In the genomic region with DNA sequence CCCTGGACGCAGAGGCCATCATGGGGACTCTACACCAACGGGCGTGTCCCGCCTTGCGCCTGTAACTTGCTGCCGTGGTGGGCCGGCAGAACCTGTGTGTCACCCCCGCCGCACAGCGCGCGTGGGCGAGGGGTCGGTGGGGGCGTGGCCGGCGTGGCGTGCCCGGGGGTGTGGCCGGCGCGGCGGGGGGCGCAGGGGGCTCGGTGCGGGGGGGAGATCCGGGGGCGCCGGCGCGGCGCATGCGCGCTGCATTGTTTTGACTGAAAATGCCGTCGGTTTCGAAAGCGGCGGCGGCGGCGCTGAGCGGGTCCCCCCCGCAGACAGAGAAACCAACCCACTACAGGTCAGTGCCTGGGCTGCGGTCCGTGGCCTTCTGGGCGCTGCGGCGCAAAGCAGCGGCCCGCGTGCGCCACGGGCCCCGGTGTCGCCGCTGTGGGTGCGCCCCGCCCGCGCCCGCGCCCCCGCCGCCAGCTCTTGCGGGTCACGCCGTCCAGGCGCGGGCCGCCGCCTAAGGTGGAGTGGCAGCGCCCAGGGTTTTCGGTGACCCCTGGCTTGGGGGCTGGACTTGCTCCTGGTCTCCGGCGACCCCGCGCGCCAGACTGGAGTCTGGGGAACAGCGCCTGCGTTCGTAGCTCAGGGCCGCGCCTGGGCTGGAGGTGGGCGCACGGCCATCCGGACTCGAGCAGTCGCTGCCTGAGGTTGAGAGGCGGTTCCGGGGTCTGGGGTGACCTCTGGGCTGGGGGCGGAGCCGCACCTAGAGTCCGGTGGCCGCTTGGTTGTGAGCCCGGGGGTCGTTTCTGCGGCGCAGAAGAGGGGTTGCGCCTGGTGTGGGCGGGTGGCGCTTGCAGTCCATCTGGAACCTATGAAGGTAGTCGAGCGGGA, we compare ENCODE assay signal across 8 mouse cellular contexts. TPM values are rescaled to one million over a fixed set of nuclear protein-coding genes. Genes with fewer than 3 reads are reported as not detected.
DNase-seq lines count a peak whose midpoint lies in the region; ATAC-seq and TF ChIP-seq lines count a peak whose summit lies in the region.

Unkl (plus strand) TSS at position 248 of the 882 bp plus-strand sequence.

- H3K4me2 ChIP-seq in forebrain, embryonic 15.5 days (replicated peaks), result peak within 1 kb of the TSS; percentile 89
- peak within 1 kb of the TSS; percentile 85 for H3K4me2 ChIP-seq in lung, embryonic 16.5 days (ENCODE audit: low read depth, low read length)

- peak; percentile 41 for ATAC-seq in forebrain, embryonic 15.5 days (replicated peaks)
- ATAC-seq in lung, embryonic 16.5 days (ENCODE audit: low read depth), result peak; percentile 51

- peak within 1 kb of the TSS; percentile 87 for H3K4me3 ChIP-seq in E14TG2a.4 (replicated peaks; ENCODE audit: low read length)
- H3K4me3 ChIP-seq in forebrain, embryonic 15.5 days, result peak within 1 kb of the TSS; percentile 98
- peak within 1 kb of the TSS; percentile 91 for H3K4me3 ChIP-seq in layer of hippocampus, adult 2 months
- H3K4me3 ChIP-seq in lung, embryonic 16.5 days (ENCODE audit: low read length), result peak within 1 kb of the TSS; percentile 96

- H3K9me3 ChIP-seq in E14TG2a.4 (ENCODE audit: low read length), result no peaks in the 10 kb centered on the region
- no peaks in the 10 kb centered on the region for H3K9me3 ChIP-seq in forebrain, embryonic 15.5 days
- H3K9me3 ChIP-seq in lung, embryonic 16.5 days (ENCODE audit: control insufficient read depth, low read length), result no peaks in the 10 kb centered on the region

- peak within 1 kb of the TSS; percentile 92 for H3K9ac ChIP-seq in forebrain, embryonic 15.5 days (replicated peaks)
- H3K9ac ChIP-seq in lung, embryonic 16.5 days (ENCODE audit: low read length), result peak within 1 kb of the TSS; percentile 96

- H3K27ac ChIP-seq in forebrain, embryonic 15.5 days (replicated peaks), result peak within 1 kb of the TSS; percentile 77
- peak within 1 kb of the TSS; percentile 94 for H3K27ac ChIP-seq in layer of hippocampus, adult 2 months
- H3K27ac ChIP-seq in lung, embryonic 16.5 days (ENCODE audit: low read length), result peak within 1 kb of the TSS; percentile 86

- no peaks in the 10 kb centered on the region for H3K27me3 ChIP-seq in E14TG2a.4 (ENCODE audit: insufficient read depth, low read length)
- H3K27me3 ChIP-seq in forebrain, embryonic 15.5 days, result no peaks in the 10 kb centered on the region
- no peaks in the 10 kb centered on the region for H3K27me3 ChIP-seq in lung, embryonic 16.5 days (ENCODE audit: control insufficient read depth, insufficient read depth, low read depth, low read length)

- intact Hi-C loops in heart, postnatal 25 days (cut with DNase I), result no loop called here

- DNase-seq in brain, embryonic 14.5 days (ENCODE audit: low read depth), result peak; percentile 77
- peak; percentile 61 for DNase-seq in heart, postnatal 25 days (ENCODE audit: low spot score)
- peak; percentile 55 to 64 for DNase-seq in layer of hippocampus, adult 2 months (ENCODE audit: low spot score in 2 of 2)
- peak; percentile 55 for DNase-seq in ovary, postnatal 10 days (ENCODE audit: low spot score)
- DNase-seq in thymus, postnatal 0 days (ENCODE audit: low spot score), result peak; percentile 74

- WGBS in forebrain, embryonic 15.5 days, result under 1% methylated on average over 100 of the region's 104 CpGs
- WGBS in lung, embryonic 16.5 days, result under 1% methylated on average over 71 of the region's 104 CpGs

- TF ChIP-seq POLR2A in brain, embryonic 14.5 days (IDR thresholded peaks at IDR 0.05; ENCODE audit: borderline replicate concordance, extremely low read depth, insufficient read depth, insufficient read length, poor library complexity, severe bottlenecking), result 0 out of 2 replicates have a peak, but pooled peaks have one; percentile 28

- H3K4me1 ChIP-seq in E14TG2a.4 (replicated peaks; ENCODE audit: low read depth, low read length), result peaks cover 54% of the 10 kb centered on the region
- peaks cover 43% of the 10 kb centered on the region for H3K4me1 ChIP-seq in forebrain, embryonic 15.5 days
- peaks cover 25% of the 10 kb centered on the region for H3K4me1 ChIP-seq in lung, embryonic 16.5 days (replicated peaks; ENCODE audit: control insufficient read depth, insufficient read depth, low read length)

- TF ChIP-seq CTCF in E14TG2a.4 (conservative IDR thresholded peaks at IDR 0.05; ENCODE audit: low read length), result no peak
- no peak for TF ChIP-seq CTCF in brain, embryonic 14.5 days (IDR thresholded peaks at IDR 0.05; ENCODE audit: borderline replicate concordance, extremely low read depth, insufficient read depth, insufficient read length)
- no peak for TF ChIP-seq CTCF in layer of hippocampus, adult 2 months (conservative IDR thresholded peaks at IDR 0.05)

- peaks cover 49% of the 10 kb centered on the region for H3K36me3 ChIP-seq in E14TG2a.4 (ENCODE audit: insufficient read depth, low read length)
- H3K36me3 ChIP-seq in forebrain, embryonic 15.5 days, result 0 out of 2 replicates have a peak, but pooled peaks cover 6% of the 10 kb centered on the region
- peaks cover 5% of the 10 kb centered on the region; the same call in 1 of the 2 replicates for H3K36me3 ChIP-seq in lung, embryonic 16.5 days (ENCODE audit: control insufficient read depth, insufficient read depth, low read length)

RNA-seq across cellular contexts. Expression of gene Unkl, which starts in this region (rescaled TPM):
- 22.3 and 24.1 TPM in 2 replicates for polyA plus RNA-seq in brain, embryonic 14.5 days (2012; rRNA removed)
- 10.6 and 14.2 TPM in 2 replicates for polyA plus RNA-seq in forebrain, embryonic 15.5 days (2015; fragmentation: Nextera tagmentation; extraction: Ambion mirVana)
- 1 to 10 TPM; 8.4 to 9.6 TPM for total RNA-seq in heart, postnatal 25 days (2021)
- 10 to 100 TPM; 36.4 to 40.6 TPM for total RNA-seq in layer of hippocampus, adult 2 months (2021)
- 10.7 and 10.8 TPM in 2 replicates for polyA plus RNA-seq in lung, embryonic 16.5 days (2015; fragmentation: Nextera tagmentation; extraction: Ambion mirVana)
- polyA plus RNA-seq in thymus, postnatal 0 days (2015; fragmentation: Nextera tagmentation; extraction: Ambion mirVana), result 12.4 and 13.9 TPM in 2 replicates

Comparison
In these comparisons a context has a peak if more than half of its experiments do, and no peak if none do; other contexts are left out.
1. Peak in every context shown above with its lines: DNase-seq, ATAC-seq, H3K4me3 ChIP-seq and H3K27ac ChIP-seq.